1 mouse cellular context compared by ENCODE assay signal in the genomic region with DNA sequence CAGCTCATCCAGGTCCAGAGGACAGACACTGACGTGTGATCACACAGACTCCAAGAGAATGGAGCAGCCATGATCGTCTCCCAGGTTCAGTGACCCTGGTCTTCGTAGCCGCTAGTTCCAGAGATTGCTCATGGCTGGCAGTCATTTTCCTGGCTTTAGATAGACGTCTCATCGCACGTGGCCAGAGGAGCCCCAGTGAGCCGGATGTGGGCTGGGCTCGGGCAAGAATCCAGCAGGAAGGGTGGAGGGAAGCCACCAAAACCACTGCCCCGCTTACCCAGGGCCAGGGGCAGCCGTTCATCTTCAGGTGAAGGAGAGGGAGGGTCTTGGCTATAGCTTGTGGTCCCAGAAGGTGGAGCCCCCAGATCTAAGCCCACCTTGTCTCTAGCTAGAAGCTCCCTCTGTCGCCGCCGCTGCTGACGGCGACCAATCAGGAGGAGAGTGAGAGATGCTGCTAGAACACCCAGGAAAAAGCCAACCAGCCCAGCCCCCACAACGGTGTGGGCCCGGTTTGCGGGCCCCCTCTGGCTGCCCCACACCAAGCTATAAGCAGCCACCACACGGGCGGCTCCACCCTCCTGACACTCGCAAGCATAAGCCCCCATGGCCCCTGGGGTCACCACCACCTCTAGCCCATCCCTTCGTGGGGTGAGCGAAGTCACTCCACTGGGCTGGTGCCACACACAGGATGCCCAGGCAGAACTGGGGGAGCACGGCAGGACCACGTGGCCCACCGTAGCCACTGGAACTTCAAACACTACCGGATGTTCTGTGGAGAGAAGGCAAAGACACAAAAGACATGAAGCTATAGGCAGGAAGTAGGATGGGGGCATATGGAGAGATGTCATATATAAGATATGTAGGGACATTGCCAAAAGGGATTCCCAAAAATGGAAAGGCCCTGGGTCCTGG.
A peak's percentile ranks its signal among the peaks of the same experiment; 100 is the strongest.
TF ChIP-seq lines count a peak whose summit lies in the region.

No protein-coding gene starts in this region.

TF ChIP-seq in MEL, 35 proteins besides CTCF, POLR2A, EP300 and RAD21 (continued from another document):
- no peak for TF ChIP-seq MYB (IDR thresholded peaks at IDR 0.05; ENCODE audit: low read depth, low read length)
- TF ChIP-seq MAZ (IDR thresholded peaks at IDR 0.05; ENCODE audit: low read depth, low read length) = no peak; the same call in 1 of the 2 replicates
- TF ChIP-seq MEF2A (IDR thresholded peaks at IDR 0.05; ENCODE audit: extremely low read depth, insufficient replicate concordance, low read depth, low read length, poor library complexity, severe bottlenecking) = no peak
- TF ChIP-seq TCF12 (IDR thresholded peaks at IDR 0.05; ENCODE audit: low read depth, low read length) = peak; percentile 44; the same call in 1 of the 2 replicates
- no peak for TF ChIP-seq USF2 (IDR thresholded peaks at IDR 0.05; ENCODE audit: borderline replicate concordance in 1 of 2, insufficient read depth in 1 of 2, low read depth in 1 of 2, low read length in 2 of 2)
- peak; percentile 80 for TF ChIP-seq ETS1 (IDR thresholded peaks at IDR 0.05; ENCODE audit: low read depth, low read length)
- TF ChIP-seq ZNF384 (IDR thresholded peaks at IDR 0.05; ENCODE audit: low read depth, low read length) = no peak
- TF ChIP-seq ZKSCAN1 (IDR thresholded peaks at IDR 0.05; ENCODE audit: low read depth, low read length) = no peak
- TF ChIP-seq USF1 (IDR thresholded peaks at IDR 0.05; ENCODE audit: low read depth, low read length) = peak; percentile 81
- TF ChIP-seq UBTF (IDR thresholded peaks at IDR 0.05; ENCODE audit: borderline replicate concordance, insufficient read depth, low read depth, low read length) = no peak
- no peak for TF ChIP-seq E2F4 (IDR thresholded peaks at IDR 0.05; ENCODE audit: borderline replicate concordance, low read depth, low read length)
- TF ChIP-seq TAL1 (IDR thresholded peaks at IDR 0.05; ENCODE audit: low read length) = peak; percentile 16; the same call in 1 of the 2 replicates
- 0 out of 2 replicates have a peak, but pooled peaks have one; percentile 44 for TF ChIP-seq TBP (IDR thresholded peaks at IDR 0.05; ENCODE audit: low read depth, low read length)
- TF ChIP-seq MAX (IDR thresholded peaks at IDR 0.05; ENCODE audit: low read length) = peak; percentile 98
- TF ChIP-seq ZC3H11A (IDR thresholded peaks at IDR 0.05; ENCODE audit: low read depth, low read length) = no peak
- TF ChIP-seq MXI1 (IDR thresholded peaks at IDR 0.05; ENCODE audit: low read depth, low read length) = peak; percentile 93
- TF ChIP-seq RCOR1 (IDR thresholded peaks at IDR 0.05; ENCODE audit: low read depth, low read length) = peak; percentile 52; the same call in 1 of the 2 replicates
- TF ChIP-seq GATA1 (IDR thresholded peaks at IDR 0.05; ENCODE audit: low read depth, low read length) = no peak
- TF ChIP-seq CHD2 (IDR thresholded peaks at IDR 0.05; ENCODE audit: low read length) = no peak
